In the genomic region with DNA sequence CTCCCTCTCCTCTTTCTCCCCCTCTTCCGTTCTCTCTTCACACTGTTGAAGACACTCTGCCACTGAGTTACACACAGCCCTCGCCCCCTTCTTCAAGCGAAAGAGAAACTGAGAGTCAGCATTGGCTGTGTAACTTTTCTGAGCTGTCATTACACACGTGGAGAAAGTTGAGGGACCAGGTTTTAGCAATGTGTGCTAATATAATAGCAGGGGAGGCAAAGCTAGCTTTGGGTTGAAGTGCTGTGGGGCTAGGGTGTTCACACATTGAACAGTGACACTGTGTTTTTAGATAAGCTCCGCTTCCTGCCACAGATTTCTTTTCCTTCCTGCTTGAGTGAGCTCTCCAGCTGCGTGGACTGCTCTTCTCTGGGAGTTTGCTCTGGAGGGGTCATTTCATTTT, we compare ENCODE assay signal across 8 mouse cellular contexts. TPM values are rescaled to one million over a fixed set of nuclear protein-coding genes. Genes with fewer than 3 reads are reported as not detected.
DNase-seq lines count a peak whose midpoint lies in the region; ATAC-seq and TF ChIP-seq lines count a peak whose summit lies in the region.

No protein-coding gene starts in this region.

- peak; percentile 55 for ATAC-seq in CD4-positive, CD25-positive, alpha-beta regulatory T cell, adult 4 months
- no peak for ATAC-seq in hindbrain, postnatal 0 days
- ATAC-seq in monocyte, adult 5-6 weeks (replicated peaks; ENCODE audit: insufficient number of reproducible peaks, low FRiP score, low TSS enrichment, poor library complexity, severe bottlenecking) = 0 out of 2 replicates have a peak, but pooled peaks have one; percentile 19

- peak; percentile 23 for DNase-seq in heart, adult 18-20 months
- no peak for DNase-seq in heart, adult 11 months
- no peak for DNase-seq in hindbrain, postnatal 0 days (ENCODE audit: low spot score)
- no peak for DNase-seq in urinary bladder, adult 18-20 months (ENCODE audit: low spot score in 2 of 2)
- DNase-seq in left cerebral cortex, adult 9 months (ENCODE audit: low spot score in 2 of 2) = no peak
- DNase-seq in gastrocnemius, adult 8-10 months (ENCODE audit: low spot score in 2 of 2) = no peak

- no peak overlapping the region for H3K9ac ChIP-seq in hindbrain, postnatal 0 days (replicated peaks; ENCODE audit: low read length)

- H3K27me3 ChIP-seq in hindbrain, postnatal 0 days (ENCODE audit: insufficient read depth, low read length) = no peaks in the 10 kb centered on the region

- 63% methylated on average over 6 of the region's 6 CpGs for WGBS in hindbrain, postnatal 0 days

- peak overlapping the region; percentile 91 for H3K4me2 ChIP-seq in hindbrain, postnatal 0 days (ENCODE audit: low read depth, low read length)

- no peak overlapping the region for H3K27ac ChIP-seq in hindbrain, postnatal 0 days

- H3K9me3 ChIP-seq in hindbrain, postnatal 0 days (ENCODE audit: low read length) = no peaks in the 10 kb centered on the region

- H3K4me1 ChIP-seq in hindbrain, postnatal 0 days (ENCODE audit: insufficient read depth, low read length) = peaks cover 12% of the 10 kb centered on the region; the same call in 1 of the 2 replicates

- H3K36me3 ChIP-seq in hindbrain, postnatal 0 days (ENCODE audit: insufficient read depth, low read length) = no peaks in the 10 kb centered on the region

- 0 out of 2 replicates have a peak overlapping the region, but pooled peaks have one; percentile 85 for H3K4me3 ChIP-seq in hindbrain, postnatal 0 days (ENCODE audit: low read length)

- TF ChIP-seq CTCF in hindbrain, postnatal 0 days (IDR thresholded peaks at IDR 0.05; ENCODE audit: low read depth) = no peak

RNA-seq across cellular contexts. Expression of gene Tmem217, which starts 1.2 kb away (rescaled TPM):
- total RNA-seq in heart, adult 18-20 months (2021) = not detected
- polyA plus RNA-seq in CD4-positive, CD25-positive, alpha-beta regulatory T cell, adult 4 months (2017; shearing (Covaris generic)) = under 1 TPM in 1 of 2 experiments, not detected in 1; 0.62 TPM
- not detected in 2 replicates for total RNA-seq in hindbrain, postnatal 0 days (2014; rRNA removed)
- 0.90 and 1.2 TPM in 2 replicates for polyA plus RNA-seq in hindbrain, postnatal 0 days (2015; fragmentation: Nextera tagmentation; extraction: Ambion mirVana)
- total RNA-seq in monocyte, adult 5-6 weeks (2017) = not detected in 3 replicates
- total RNA-seq in gastrocnemius, adult 8-10 months (2022) = not detected

RNA-seq across cellular contexts. Expression of gene Tbc1d22b, which starts 1.4 kb away (rescaled TPM):
- 10 to 100 TPM; 12.5 to 13.3 TPM for total RNA-seq in heart, adult 18-20 months (2021)
- 10 to 100 TPM in 1 of 2 experiments, 1 to 10 TPM in 1; 9.5 to 11.2 TPM for polyA plus RNA-seq in CD4-positive, CD25-positive, alpha-beta regulatory T cell, adult 4 months (2017; shearing (Covaris generic))
- total RNA-seq in hindbrain, postnatal 0 days (2014; rRNA removed) = 39.4 and 40.4 TPM in 2 replicates
- polyA plus RNA-seq in hindbrain, postnatal 0 days (2015; fragmentation: Nextera tagmentation; extraction: Ambion mirVana) = 21.3 and 26.4 TPM in 2 replicates
- total RNA-seq in monocyte, adult 5-6 weeks (2017) = 7.9 to 22.0 TPM (median 8.4 TPM) in 3 replicates
- total RNA-seq in gastrocnemius, adult 8-10 months (2022) = 10 to 100 TPM in 2 of 4 experiments, 1 to 10 TPM in 2; 9.4 to 13.6 (median 10.0) TPM

RNA-seq across cellular contexts. Expression of gene Gm17657, which starts 1.6 kb away (rescaled TPM):
- total RNA-seq in heart, adult 18-20 months (2021) = not detected
- polyA plus RNA-seq in CD4-positive, CD25-positive, alpha-beta regulatory T cell, adult 4 months (2017; shearing (Covaris generic)) = not detected
- not detected in 2 replicates for total RNA-seq in hindbrain, postnatal 0 days (2014; rRNA removed)
- polyA plus RNA-seq in hindbrain, postnatal 0 days (2015; fragmentation: Nextera tagmentation; extraction: Ambion mirVana) = not detected in 2 replicates
- not detected in 3 replicates for total RNA-seq in monocyte, adult 5-6 weeks (2017)
- total RNA-seq in gastrocnemius, adult 8-10 months (2022) = not detected

Comparison
In these comparisons a context has a peak if more than half of its experiments do, and no peak if none do; other contexts are left out.
1. DNase-seq: peak in heart, adult 18-20 months (2 of 2); none in heart, adult 11 months (single experiment), hindbrain, postnatal 0 days (single experiment), urinary bladder, adult 18-20 months (0 of 2), left cerebral cortex, adult 9 months (0 of 2) and gastrocnemius, adult 8-10 months (0 of 2).